Mouse (Mus musculus) CH12.LX (cell line): Measurements from ENCODE around the gene Macf1. TPM values are rescaled to one million over a fixed set of nuclear protein-coding genes. Genes with fewer than 3 reads are reported as not detected.

Experiments
- DNase-seq: peaks from one replicate; pipeline ENCODE4 v3.0.0-alpha.2; 2013; ENCODE audit errors: extremely low read depth
- H3K27ac ChIP-seq: 2 replicates; pipeline ENCODE4 v1.5.1; 2012; ENCODE audit warnings: low read depth, mild to moderate bottlenecking, control low read depth, moderate library complexity; ENCODE audit not compliant: insufficient read depth
- H3K27me3 ChIP-seq: replicated peaks from 2 replicates; pipeline ENCODE3; 2012; ENCODE audit warnings: inconsistent platforms
- H3K36me3 ChIP-seq, 2 experiments: replicated peaks in 1 of 2; 2 replicates each; pipeline versions ENCODE3 to v1.6.1; 2012; ENCODE audit warnings: inconsistent platforms in 1 of 2, low read length in 1 of 2, mild to moderate bottlenecking in 1 of 2, mixed read lengths in 1 of 2, moderate library complexity in 1 of 2; ENCODE audit not compliant: control insufficient read depth in 1 of 2, insufficient read depth in 1 of 2
- H3K4me1 ChIP-seq, 2 experiments: 2 replicates each; pipeline ENCODE4 v1.6.1; 2012; ENCODE audit warnings: inconsistent platforms in 1 of 2, moderate library complexity in 1 of 2; ENCODE audit not compliant: insufficient read depth in 2 of 2, control insufficient read depth in 1 of 2
- H3K4me2 ChIP-seq: 2 replicates; pipeline ENCODE4 v1.6.1; 2012; ENCODE audit warnings: low read depth, mild to moderate bottlenecking, control low read depth; ENCODE audit not compliant: poor library complexity, insufficient read depth, severe bottlenecking
- H3K4me3 ChIP-seq, 3 experiments: fragments of 150-350 bp in 1 of 3; sonication (generic) in 1 of 3; replicated peaks in 1 of 3; 2 replicates each; pipeline versions ENCODE3 to v1.5.1; 2011 to 2012; ENCODE audit warnings: low read depth in 2 of 3, low read length in 2 of 3, mild to moderate bottlenecking in 2 of 3, moderate library complexity in 2 of 3, control low read depth in 1 of 3, improper control_type of control experiment in 1 of 3, inconsistent platforms in 1 of 3, mixed read lengths in 1 of 3; ENCODE audit not compliant: poor library complexity in 1 of 3
- H3K79me2 ChIP-seq: replicated peaks from 2 replicates; pipeline ENCODE4 v1.6.1; 2012; ENCODE audit warnings: mild to moderate bottlenecking, moderate library complexity; ENCODE audit not compliant: control insufficient read depth, poor library complexity, insufficient read depth, severe bottlenecking; ENCODE audit errors: extremely low read depth
- H3K9ac ChIP-seq: 2 replicates; pipeline ENCODE4 v1.6.1; 2012; ENCODE audit warnings: low read depth, mild to moderate bottlenecking, control low read depth, moderate library complexity; ENCODE audit not compliant: insufficient read depth
- H3K9me3 ChIP-seq: replicated peaks from 2 replicates; pipeline ENCODE3; 2012; ENCODE audit warnings: low read length, inconsistent platforms, mixed read lengths
- CHD1 ChIP-seq: IDR thresholded peaks from 2 replicates; pipeline ENCODE4 v1.6.1; 2012; ENCODE audit warnings: low read depth, low read length, improper control_type of control experiment, inconsistent platforms
- CTCF ChIP-seq, 2 experiments: IDR thresholded peaks in 1 of 2; conservative IDR thresholded peaks in 1 of 2; 2 replicates each; pipeline ENCODE4 v1.5.1; 2011 to 2012; ENCODE audit warnings: low read depth in 2 of 2, low read length in 2 of 2, improper control_type of control experiment in 1 of 2, inconsistent platforms in 1 of 2, mild to moderate bottlenecking in 1 of 2, moderate library complexity in 1 of 2
- ETS1 ChIP-seq: conservative IDR thresholded peaks from 2 replicates; pipeline ENCODE4 v1.6.1; 2012; ENCODE audit warnings: low read depth, mild to moderate bottlenecking, inconsistent platforms, low read length, improper control_type of control experiment, moderate library complexity
- JUN ChIP-seq: IDR thresholded peaks from 2 replicates; pipeline ENCODE4 v1.6.1; 2011; ENCODE audit warnings: low read depth, mild to moderate bottlenecking, low read length, improper control_type of control experiment, moderate library complexity; ENCODE audit not compliant: insufficient read depth
- JUND ChIP-seq: conservative IDR thresholded peaks from 2 replicates; pipeline ENCODE4 v1.6.1; 2011; ENCODE audit warnings: low read depth, low read length, improper control_type of control experiment
- KAT2A ChIP-seq: IDR thresholded peaks from 2 replicates; pipeline ENCODE4 v1.6.1; 2012; ENCODE audit warnings: low read length, improper control_type of control experiment, inconsistent platforms; ENCODE audit not compliant: insufficient replicate concordance
- MAX ChIP-seq: IDR thresholded peaks from 2 replicates; pipeline ENCODE4 v1.6.1; 2011; ENCODE audit warnings: low read length, improper control_type of control experiment
- MAZ ChIP-seq: IDR thresholded peaks from 2 replicates; pipeline ENCODE4 v1.6.1; 2012; ENCODE audit warnings: low read depth, mild to moderate bottlenecking, inconsistent platforms, low read length, improper control_type of control experiment, moderate library complexity
- NELFE ChIP-seq: IDR thresholded peaks from 2 replicates; pipeline ENCODE4 v1.6.1; 2011; ENCODE audit warnings: low read depth, low read length, improper control_type of control experiment
- POLR2AphosphoS2 ChIP-seq: IDR thresholded peaks from 2 replicates; pipeline ENCODE4 v1.6.1; 2011; ENCODE audit warnings: low read depth, low read length, improper control_type of control experiment
- SMC3 ChIP-seq: IDR thresholded peaks from 2 replicates; pipeline ENCODE4 v1.6.1; 2011; ENCODE audit warnings: low read depth, low read length, improper control_type of control experiment
- TBP ChIP-seq: conservative IDR thresholded peaks from 2 replicates; pipeline ENCODE4 v1.6.1; 2011; ENCODE audit warnings: low read depth, low read length, improper control_type of control experiment
- ZC3H11A ChIP-seq: IDR thresholded peaks from 2 replicates; pipeline ENCODE4 v1.6.1; 2012; ENCODE audit warnings: low read depth, mild to moderate bottlenecking, inconsistent platforms, low read length, improper control_type of control experiment
- ZKSCAN1 ChIP-seq: IDR thresholded peaks from 2 replicates; pipeline ENCODE4 v1.6.1; 2012; ENCODE audit warnings: low read depth, inconsistent platforms, low read length, improper control_type of control experiment, borderline replicate concordance
- ZMIZ1 ChIP-seq: IDR thresholded peaks from 2 replicates; pipeline ENCODE4 v1.6.1; 2012; ENCODE audit warnings: low read depth, mild to moderate bottlenecking, inconsistent platforms, low read length, improper control_type of control experiment
- dilution Hi-C: fragments of 300-500 bp; cut with MboI; formaldehyde crosslinking; loops from 2 replicates; pipeline ENCODE4 v1.14.3; 2020; ENCODE audit warnings: low sequenced_read_pairs; ENCODE audit not compliant: extremely low pct_unique_long_range_greater_than_20kb, extremely low pct_ligation_motif_present
- in situ Hi-C: fragments of 300-500 bp; cut with MboI; formaldehyde crosslinking; loops from 3 replicates; pipeline ENCODE4 v1.14.3; 2019; ENCODE audit warnings: low sequenced_read_pairs, low pct_ligation_motif_present, low pct_unique_long_range_greater_than_20kb, mixed read lengths
- polyA plus RNA-seq: library from polyadenylated mRNA; unstranded; fragments of >175 nt; gene quantifications from 2 replicates; pipeline ENCODE4 v1.2.1, GENCODE M21; 2012; ENCODE audit warnings: low read depth; ENCODE audit not compliant: insufficient read length
- total RNA-seq, 2 experiments: library from RNA; depleted of rRNA; stranded (reverse); fragments of 300-350 nt in 1 of 2; fragments of >200 nt in 1 of 2; gene quantifications; 2 replicates each; pipeline ENCODE4 v1.2.3; 2012 to 2014

Gene Macf1
- total and polyA plus RNA-seq, 3 experiments: 63.3 to 93.3 (median 77.8) TPM

GRCm38 (mm10) chr4:123652130-123652529, 32.0 kb downstream of the Macf1 start:
- dilution Hi-C loops (no loop called here), in situ Hi-C loops (no loop called here)
- Histone ChIP-seq H3K27ac (no peak overlapping the region), H3K79me2 (no peaks in the 10 kb centered on the region), H3K36me3 (no peaks in the 10 kb centered on the region), H3K4me1 (no peaks in the 10 kb centered on the region), H3K9ac (no peak overlapping the region), H3K9me3 (no peaks in the 10 kb centered on the region), H3K4me3 (no peak overlapping the region), H3K4me2 (no peak overlapping the region), H3K27me3 (no peaks in the 10 kb centered on the region)
- no peak for DNase-seq
- no peak for TF ChIP-seq KAT2A
- no peak for TF ChIP-seq SMC3
- no peak for TF ChIP-seq CTCF (conservative IDR thresholded peaks at IDR 0.05 in 1 of 2, IDR thresholded peaks at IDR 0.05 in 1 of 2; ENCODE audit: low read depth in 2 of 2, low read length in 2 of 2)
- no peak for TF ChIP-seq POLR2AphosphoS2
- TF ChIP-seq NELFE: no peak
- no peak for TF ChIP-seq ZKSCAN1
- TF ChIP-seq CHD1: no peak
- TF ChIP-seq TBP: no peak
- no peak for TF ChIP-seq ZMIZ1
- no peak for TF ChIP-seq ZC3H11A

- H3K4me2 ChIP-seq: no peak overlapping the region
- in situ Hi-C loops (no loop called here), dilution Hi-C loops (no loop called here)
- H3K36me3 ChIP-seq: no peaks in the 10 kb centered on the region
- no peak overlapping the region for H3K27ac ChIP-seq
- no peaks in the 10 kb centered on the region for H3K79me2 ChIP-seq
- no peaks in the 10 kb centered on the region for H3K27me3 ChIP-seq
- no peak overlapping the region for H3K9ac ChIP-seq
- no peaks in the 10 kb centered on the region for H3K4me1 ChIP-seq
- DNase-seq: no peak
- TF ChIP-seq ZC3H11A: no peak
- TF ChIP-seq POLR2AphosphoS2: no peak
- no peaks in the 10 kb centered on the region for H3K9me3 ChIP-seq
- no peak overlapping the region for H3K4me3 ChIP-seq
Observed at GRCm38 (mm10) chr4:123649131-123649530, 35.0 kb downstream of the Macf1 start.

GRCm38 (mm10) chr4:123647668-123648067, 36.5 kb downstream of the Macf1 start:
- Histone ChIP-seq H3K9me3 (no peaks in the 10 kb centered on the region), H3K4me2 (no peak overlapping the region), H3K9ac (no peak overlapping the region), H3K27ac (no peak overlapping the region), H3K79me2 (no peaks in the 10 kb centered on the region), H3K4me3 (no peak overlapping the region), H3K4me1 (no peaks in the 10 kb centered on the region), H3K36me3 (no peaks in the 10 kb centered on the region)
- dilution Hi-C loops (no loop called here), in situ Hi-C loops (no loop called here)
- no peak for DNase-seq
- TF ChIP-seq CHD1 (no peak), JUND (no peak), ETS1 (no peak), ZC3H11A (no peak), ZMIZ1 (no peak), TBP (no peak), MAX (no peak), JUN (no peak), MAZ (no peak), POLR2AphosphoS2 (no peak), CTCF (conservative IDR thresholded peaks at IDR 0.05 in 1 of 2, IDR thresholded peaks at IDR 0.05 in 1 of 2; ENCODE audit: low read depth in 2 of 2, low read length in 2 of 2) (no peak), NELFE (no peak)
- TF ChIP-seq, all 38 proteins: peak for 0
- no peaks in the 10 kb centered on the region for H3K27me3 ChIP-seq
